In the genomic region with DNA sequence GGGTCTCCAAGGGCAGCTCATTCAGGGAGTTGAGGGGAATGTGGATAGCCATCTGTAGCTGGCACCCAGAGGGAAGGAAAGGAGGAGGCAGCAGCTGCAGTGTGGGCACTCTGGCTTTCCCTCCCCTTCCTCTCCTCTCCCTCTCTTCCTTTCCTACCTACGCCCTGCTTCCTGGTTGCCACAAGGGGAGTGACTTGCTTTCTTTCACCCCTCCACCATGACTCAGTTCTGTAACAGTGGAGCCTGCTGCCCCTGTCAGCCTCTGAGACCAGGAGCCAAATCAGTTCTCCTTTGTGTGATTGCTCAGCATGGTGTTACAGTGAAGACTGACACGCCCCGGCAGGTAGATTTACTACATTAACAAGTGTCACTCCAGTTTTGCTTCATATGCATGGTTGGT, we compare ENCODE assay signal across 18 mouse cellular contexts. TPM values are rescaled to one million over a fixed set of nuclear protein-coding genes. Genes with fewer than 3 reads are reported as not detected.
DNase-seq lines count a peak whose midpoint lies in the region; ATAC-seq lines count a peak whose summit lies in the region.
"Had no signal": no experiment of that assay in that cellular context is flagged by ENCODE, and none has a peak within 500 bp of the region (broad histone marks: within the 10 kb centered on the region; RNA-seq: fewer than 3 reads in every experiment).

No protein-coding gene starts in this region.

- H3K4me3 ChIP-seq in embryonic facial prominence, embryonic 14.5 days (ENCODE audit: low read depth, low read length), result no peak overlapping the region
- no peak overlapping the region for H3K4me3 ChIP-seq in embryonic facial prominence, embryonic 10.5 days
- H3K4me3 ChIP-seq: midbrain, embryonic 15.5 days; neural tube, embryonic 12.5 days had no signal

- peak; percentile 10 for DNase-seq in embryonic facial prominence, embryonic 14.5 days (ENCODE audit: low spot score)
- DNase-seq in embryonic facial prominence, embryonic 10.5 days (ENCODE audit: low spot score), result no peak
- peak; percentile 61 for DNase-seq in layer of hippocampus, adult 9-11 months
- no peak for DNase-seq in layer of hippocampus, postnatal 10 days (ENCODE audit: low spot score in 2 of 2)
- DNase-seq in ZHBTc4 (ENCODE audit: low read depth, low spot score), result peak; percentile 36
- DNase-seq in urinary bladder, postnatal 4 days (ENCODE audit: low spot score in 2 of 2), result no peak
- DNase-seq in cerebellum, adult 9-11 months, result no peak
- DNase-seq: cerebellum, adult 18-20 months; heart, postnatal 10 days; kidney, adult 8-10 months; lung, postnatal 36 days; thymus, postnatal 36 days had no signal

- H3K36me3 ChIP-seq in embryonic facial prominence, embryonic 14.5 days (ENCODE audit: control insufficient read depth, insufficient read depth, low read length), result peaks cover 28% of the 10 kb centered on the region
- H3K36me3 ChIP-seq in embryonic facial prominence, embryonic 10.5 days (replicated peaks), result peaks cover 72% of the 10 kb centered on the region

- no peak overlapping the region for H3K4me2 ChIP-seq in embryonic facial prominence, embryonic 14.5 days (ENCODE audit: low read depth, low read length)
- H3K4me2 ChIP-seq: midbrain, embryonic 15.5 days; neural tube, embryonic 12.5 days had no signal

- H3K27me3 ChIP-seq in embryonic facial prominence, embryonic 14.5 days (replicated peaks; ENCODE audit: control insufficient read depth, insufficient read depth, low read length), result no peaks in the 10 kb centered on the region
- no peaks in the 10 kb centered on the region for H3K27me3 ChIP-seq in embryonic facial prominence, embryonic 10.5 days (replicated peaks; ENCODE audit: low read depth, poor library complexity, severe bottlenecking)
- H3K27me3 ChIP-seq: midbrain, embryonic 15.5 days; neural tube, embryonic 12.5 days; Patski had no signal

- H3K9ac ChIP-seq in embryonic facial prominence, embryonic 14.5 days (ENCODE audit: low read depth, low read length), result no peak overlapping the region
- H3K9ac ChIP-seq: midbrain, embryonic 15.5 days; neural tube, embryonic 12.5 days had no signal

- H3K27ac ChIP-seq in embryonic facial prominence, embryonic 14.5 days (replicated peaks; ENCODE audit: low read depth, low read length), result no peak overlapping the region
- no peak overlapping the region for H3K27ac ChIP-seq in embryonic facial prominence, embryonic 10.5 days (replicated peaks)
- H3K27ac ChIP-seq: hindbrain, postnatal 0 days; midbrain, embryonic 15.5 days; neural tube, embryonic 12.5 days had no signal

- H3K9me3 ChIP-seq in embryonic facial prominence, embryonic 14.5 days (ENCODE audit: control insufficient read depth, low read length), result no peaks in the 10 kb centered on the region
- H3K9me3 ChIP-seq in embryonic facial prominence, embryonic 10.5 days, result no peaks in the 10 kb centered on the region
- H3K9me3 ChIP-seq: midbrain, embryonic 15.5 days; neural tube, embryonic 12.5 days had no signal

- no peaks in the 10 kb centered on the region for H3K4me1 ChIP-seq in embryonic facial prominence, embryonic 14.5 days (ENCODE audit: control insufficient read depth, insufficient read depth, low read length)
- H3K4me1 ChIP-seq in embryonic facial prominence, embryonic 10.5 days, result no peaks in the 10 kb centered on the region
- H3K4me1 ChIP-seq: midbrain, embryonic 15.5 days; neural tube, embryonic 12.5 days had no signal

- ATAC-seq in embryonic facial prominence, embryonic 14.5 days (ENCODE audit: low read depth), result peak; percentile 45; the same call in 1 of the 2 replicates
- ATAC-seq in megakaryocyte-erythroid progenitor cell, adult 5-6 weeks (replicated peaks; ENCODE audit: low FRiP score, low TSS enrichment, poor library complexity, severe bottlenecking), result peak; percentile 47; the same call in 1 of the 2 replicates
- ATAC-seq: forebrain, embryonic 16.5 days; hindbrain, postnatal 0 days; midbrain, embryonic 15.5 days; Patski had no signal

- 92% methylated on average over 3 of the region's 3 CpGs for WGBS in embryonic facial prominence, embryonic 14.5 days
- 83% methylated on average over 3 of the region's 3 CpGs for WGBS in embryonic facial prominence, embryonic 10.5 days

RNA-seq across cellular contexts. Expression of a gene that starts 12.8 kb away (rescaled TPM):
- polyA plus RNA-seq in embryonic facial prominence, embryonic 14.5 days (2014; fragmentation: Nextera tagmentation; extraction: Ambion mirVana), result 162 and 182 TPM in 2 replicates
- 296 and 321 TPM in 2 replicates for polyA plus RNA-seq in embryonic facial prominence, embryonic 10.5 days (2016; fragmentation: Nextera tagmentation; extraction: Ambion mirVana)
- 10 to 100 TPM; 68.7 to 74.9 TPM for total RNA-seq in layer of hippocampus, postnatal 10 days (2021)
- total RNA-seq in megakaryocyte-erythroid progenitor cell, adult 5-6 weeks (2014; fragmentation: Nextera tagmentation), result 118 and 121 TPM in 2 replicates
- total RNA-seq in megakaryocyte-erythroid progenitor cell, adult 5-6 weeks (2017), result 181 and 238 TPM in 2 replicates

RNA-seq across cellular contexts. Expression of a gene that starts 28.9 kb away (rescaled TPM):
- 4.4 and 4.7 TPM in 2 replicates for polyA plus RNA-seq in embryonic facial prominence, embryonic 14.5 days (2014; fragmentation: Nextera tagmentation; extraction: Ambion mirVana)
- polyA plus RNA-seq in embryonic facial prominence, embryonic 10.5 days (2016; fragmentation: Nextera tagmentation; extraction: Ambion mirVana), result 3.2 and 4.0 TPM in 2 replicates
- total RNA-seq in layer of hippocampus, postnatal 10 days (2021), result 10 to 100 TPM; 39.7 to 39.9 TPM
- 16.4 and 23.0 TPM in 2 replicates for total RNA-seq in megakaryocyte-erythroid progenitor cell, adult 5-6 weeks (2014; fragmentation: Nextera tagmentation)
- 6.9 and 8.5 TPM in 2 replicates for total RNA-seq in megakaryocyte-erythroid progenitor cell, adult 5-6 weeks (2017)

Comparison
In these comparisons a context has a peak if more than half of its experiments do, and no peak if none do; other contexts are left out.
1. DNase-seq: peak in embryonic facial prominence, embryonic 14.5 days (single experiment), layer of hippocampus, adult 9-11 months (single experiment) and ZHBTc4 (single experiment); none in embryonic facial prominence, embryonic 10.5 days (single experiment), layer of hippocampus, postnatal 10 days (0 of 2), urinary bladder, postnatal 4 days (0 of 2) and cerebellum, adult 9-11 months (single experiment).